Comparison of ENCODE assay signal across 20 mouse cellular contexts in genomic region chr12:117017912-117018311, GRCm38 (mm10).
A peak's percentile ranks its signal among the peaks of the same experiment; 100 is the strongest.
DNase-seq lines count a peak whose midpoint lies in the region; ATAC-seq and TF ChIP-seq lines count a peak whose summit lies in the region.
"Had no signal": no experiment of that assay in that cellular context is flagged by ENCODE, and none has a peak within 500 bp of the region (broad histone marks: within the 10 kb centered on the region; RNA-seq: fewer than 3 reads in every experiment).

No protein-coding gene starts in this region.

- H3K27me3 ChIP-seq in forebrain, embryonic 10.5 days (ENCODE audit: poor library complexity, severe bottlenecking), result no peaks in the 10 kb centered on the region
- no peaks in the 10 kb centered on the region; the same call in 1 of the 2 replicates for H3K27me3 ChIP-seq in forebrain, embryonic 12.5 days
- H3K27me3 ChIP-seq in kidney, embryonic 15.5 days, result no peaks in the 10 kb centered on the region
- H3K27me3 ChIP-seq in forebrain, postnatal 0 days (ENCODE audit: insufficient read depth, low read length), result no peaks in the 10 kb centered on the region
- H3K27me3 ChIP-seq in midbrain, embryonic 14.5 days (ENCODE audit: control insufficient read depth, insufficient read depth, low read length), result no peaks in the 10 kb centered on the region
- H3K27me3 ChIP-seq: liver, embryonic 12.5 days; lung, embryonic 15.5 days had no signal

- no peak for TF ChIP-seq CTCF in forebrain, postnatal 0 days (IDR thresholded peaks at IDR 0.05; ENCODE audit: low read depth)

- no peak for ATAC-seq in forebrain, embryonic 12.5 days (ENCODE audit: low FRiP score)
- ATAC-seq in kidney, embryonic 15.5 days (replicated peaks; ENCODE audit: low FRiP score), result peak; percentile 40; the same call in 1 of the 2 replicates
- ATAC-seq in forebrain, postnatal 0 days, result no peak
- no peak for ATAC-seq in midbrain, embryonic 14.5 days (ENCODE audit: low FRiP score, low TSS enrichment)
- no peak for ATAC-seq in erythroblast, adult 5-6 weeks (replicated peaks; ENCODE audit: low FRiP score, poor library complexity, severe bottlenecking)
- ATAC-seq: intestine, embryonic 16.5 days; liver, embryonic 12.5 days had no signal

- H3K9me3 ChIP-seq in forebrain, embryonic 10.5 days, result no peaks in the 10 kb centered on the region
- H3K9me3 ChIP-seq in forebrain, embryonic 12.5 days, result no peaks in the 10 kb centered on the region
- H3K9me3 ChIP-seq in kidney, embryonic 15.5 days (replicated peaks), result no peaks in the 10 kb centered on the region
- H3K9me3 ChIP-seq in forebrain, postnatal 0 days (ENCODE audit: low read length), result no peaks in the 10 kb centered on the region
- H3K9me3 ChIP-seq in midbrain, embryonic 14.5 days (ENCODE audit: control insufficient read depth, low read length), result no peaks in the 10 kb centered on the region
- H3K9me3 ChIP-seq: heart, embryonic 10.5 days; liver, embryonic 12.5 days; lung, embryonic 15.5 days had no signal

- no peak overlapping the region for H3K4me2 ChIP-seq in forebrain, embryonic 12.5 days
- no peak overlapping the region for H3K4me2 ChIP-seq in kidney, embryonic 15.5 days
- H3K4me2 ChIP-seq in forebrain, postnatal 0 days (ENCODE audit: low read depth), result no peak overlapping the region
- H3K4me2 ChIP-seq in midbrain, embryonic 14.5 days (ENCODE audit: low read length), result no peak overlapping the region
- H3K4me2 ChIP-seq: liver, embryonic 12.5 days; lung, embryonic 15.5 days had no signal

- DNase-seq in forebrain, embryonic 10.5 days (ENCODE audit: extremely low spot score, low spot score), result peak; percentile 14
- no peak for DNase-seq in kidney, adult 18-20 months
- DNase-seq in forebrain, postnatal 0 days, result no peak
- DNase-seq in midbrain, embryonic 14.5 days, result no peak
- no peak for DNase-seq in thymus, postnatal 36 days
- DNase-seq: adrenal gland, adult 2 months; cerebellum, postnatal 10 days; gastrocnemius, postnatal 14 days; heart, postnatal 14 days; layer of hippocampus, postnatal 36 days; right cerebral cortex, postnatal 14 days; thymus, postnatal 4 days had no signal

- no peak overlapping the region for H3K4me3 ChIP-seq in forebrain, embryonic 10.5 days
- no peak overlapping the region for H3K4me3 ChIP-seq in forebrain, embryonic 12.5 days (replicated peaks)
- H3K4me3 ChIP-seq in kidney, embryonic 15.5 days (replicated peaks), result no peak overlapping the region
- no peak overlapping the region for H3K4me3 ChIP-seq in forebrain, postnatal 0 days (ENCODE audit: low read depth, low read length)
- H3K4me3 ChIP-seq in midbrain, embryonic 14.5 days (replicated peaks; ENCODE audit: low read depth, low read length), result no peak overlapping the region
- H3K4me3 ChIP-seq: heart, embryonic 10.5 days; liver, embryonic 12.5 days; lung, embryonic 15.5 days had no signal

- no peaks in the 10 kb centered on the region for H3K36me3 ChIP-seq in forebrain, embryonic 10.5 days (replicated peaks)
- no peaks in the 10 kb centered on the region for H3K36me3 ChIP-seq in forebrain, embryonic 12.5 days (replicated peaks)
- no peaks in the 10 kb centered on the region for H3K36me3 ChIP-seq in kidney, embryonic 15.5 days
- H3K36me3 ChIP-seq in forebrain, postnatal 0 days (ENCODE audit: insufficient read depth), result no peaks in the 10 kb centered on the region
- H3K36me3 ChIP-seq in midbrain, embryonic 14.5 days (ENCODE audit: control insufficient read depth, insufficient read depth, low read length), result no peaks in the 10 kb centered on the region
- H3K36me3 ChIP-seq: heart, embryonic 10.5 days; liver, embryonic 12.5 days; lung, embryonic 15.5 days had no signal

- H3K9ac ChIP-seq in forebrain, embryonic 12.5 days, result no peak overlapping the region
- H3K9ac ChIP-seq in kidney, embryonic 15.5 days, result no peak overlapping the region
- no peak overlapping the region for H3K9ac ChIP-seq in forebrain, postnatal 0 days
- no peak overlapping the region for H3K9ac ChIP-seq in midbrain, embryonic 14.5 days (replicated peaks; ENCODE audit: low read length)
- H3K9ac ChIP-seq: liver, embryonic 12.5 days; lung, embryonic 15.5 days had no signal

- no peak overlapping the region; the same call in 1 of the 2 replicates for H3K27ac ChIP-seq in forebrain, embryonic 10.5 days
- no peak overlapping the region for H3K27ac ChIP-seq in forebrain, embryonic 12.5 days
- no peak overlapping the region for H3K27ac ChIP-seq in kidney, embryonic 15.5 days
- peak overlapping the region; percentile 63; the same call in 1 of the 2 replicates for H3K27ac ChIP-seq in forebrain, postnatal 0 days (ENCODE audit: low read depth, low read length)
- peak overlapping the region; percentile 65 for H3K27ac ChIP-seq in midbrain, embryonic 14.5 days (replicated peaks; ENCODE audit: low read depth, low read length)
- H3K27ac ChIP-seq: heart, embryonic 10.5 days; kidney, postnatal 0 days; liver, embryonic 12.5 days; lung, embryonic 15.5 days had no signal

- WGBS in forebrain, embryonic 10.5 days, result 30% methylated on average over 2 of the region's 2 CpGs
- 19% methylated on average over 2 of the region's 2 CpGs for WGBS in forebrain, embryonic 12.5 days
- 32% methylated on average over 2 of the region's 2 CpGs for WGBS in kidney, embryonic 15.5 days
- WGBS in forebrain, postnatal 0 days, result 23% methylated on average over 2 of the region's 2 CpGs
- WGBS in midbrain, embryonic 14.5 days, result 21% methylated on average over 2 of the region's 2 CpGs

- peaks cover 17% of the 10 kb centered on the region for H3K4me1 ChIP-seq in forebrain, embryonic 10.5 days
- H3K4me1 ChIP-seq in forebrain, embryonic 12.5 days, result peaks cover 17% of the 10 kb centered on the region
- no peaks in the 10 kb centered on the region for H3K4me1 ChIP-seq in kidney, embryonic 15.5 days
- no peaks in the 10 kb centered on the region for H3K4me1 ChIP-seq in forebrain, postnatal 0 days (ENCODE audit: insufficient read depth)
- peaks cover 24% of the 10 kb centered on the region for H3K4me1 ChIP-seq in midbrain, embryonic 14.5 days (ENCODE audit: control insufficient read depth, insufficient read depth, low read length)
- H3K4me1 ChIP-seq: liver, embryonic 12.5 days had no signal

Comparison
In these comparisons a context has a peak if more than half of its experiments do, and no peak if none do; other contexts are left out.
1. H3K27ac ChIP-seq: peak in forebrain, postnatal 0 days (single experiment) and midbrain, embryonic 14.5 days (single experiment); none in forebrain, embryonic 10.5 days (single experiment), forebrain, embryonic 12.5 days (single experiment) and kidney, embryonic 15.5 days (single experiment).